Mouse (Mus musculus): ENCODE results near the gene Fau. TPM values are rescaled to one million over a fixed set of nuclear protein-coding genes. Genes with fewer than 3 reads are reported as not detected.

Gene Fau
- polyA plus RNA-seq, 1 experiment, result 1,267 TPM

Other genes starting within 250 kb of the Fau start
- gene Frmd8, start 182.6 kb upstream of the Fau start, polyA plus RNA-seq (2012; rRNA removed), result 24.6 and 48.3 TPM in 2 replicates
- gene Slc25a45, start 180.0 kb upstream of the Fau start, polyA plus RNA-seq (2012; rRNA removed), result 16.0 and 122 TPM in 2 replicates
- 1.1 and 2.1 TPM in 2 replicates for gene Tigd3, start 163.7 kb upstream of the Fau start, polyA plus RNA-seq (2012; rRNA removed)
- gene Dpf2, start 144.8 kb upstream of the Fau start, polyA plus RNA-seq (2012; rRNA removed), result 69.6 and 84.6 TPM in 2 replicates
- gene Cdc42ep2, start 133.0 kb upstream of the Fau start, polyA plus RNA-seq (2012; rRNA removed), result 20.1 and 26.0 TPM in 2 replicates
- gene Pola2, start 93.6 kb upstream of the Fau start, polyA plus RNA-seq (2012; rRNA removed), result 44.6 and 56.0 TPM in 2 replicates
- gene Slc22a20, start 71.7 kb upstream of the Fau start, polyA plus RNA-seq (2012; rRNA removed), result 0.05 TPM in 1 of 2 replicates, not detected in the other
- gene Capn1, start 41.9 kb upstream of the Fau start, polyA plus RNA-seq (2012; rRNA removed), result 102 and 120 TPM in 2 replicates
- 76.7 and 86.7 TPM in 2 replicates for gene Syvn1, start 11.3 kb upstream of the Fau start, polyA plus RNA-seq (2012; rRNA removed)
- 25.2 and 26.8 TPM in 2 replicates for gene Mrpl49, start 59 bp upstream of the Fau start, polyA plus RNA-seq (2012; rRNA removed)
- gene Znhit2, start 3.3 kb downstream of the Fau start, polyA plus RNA-seq (2012; rRNA removed), result 34.9 and 42.3 TPM in 2 replicates
- gene Tm7sf2, start 10.5 kb downstream of the Fau start, polyA plus RNA-seq (2012; rRNA removed), result 66.0 and 68.4 TPM in 2 replicates
- 77.1 and 79.7 TPM in 2 replicates for gene Vps51, start 19.4 kb downstream of the Fau start, polyA plus RNA-seq (2012; rRNA removed)
- gene Tmem262, start 22.2 kb downstream of the Fau start, polyA plus RNA-seq (2012; rRNA removed), result 0.37 and 0.38 TPM in 2 replicates
- gene Gm28374, start 24.4 kb downstream of the Fau start, polyA plus RNA-seq (2012; rRNA removed), result 0.50 TPM in 1 of 2 replicates, not detected in the other
- gene Zfpl1, start 27.1 kb downstream of the Fau start, polyA plus RNA-seq (2012; rRNA removed), result 79.9 and 96.7 TPM in 2 replicates
- gene Cdca5, start 27.1 kb downstream of the Fau start, polyA plus RNA-seq (2012; rRNA removed), result 11.6 and 15.7 TPM in 2 replicates
- 0.15 TPM in 1 of 2 replicates, not detected in the other for gene AC131692.1, start 36.6 kb downstream of the Fau start, polyA plus RNA-seq (2012; rRNA removed)
- gene Naaladl1, start 47.9 kb downstream of the Fau start, polyA plus RNA-seq (2012; rRNA removed), result 1,535 and 1,726 TPM in 2 replicates
- gene Sac3d1, start 60.8 kb downstream of the Fau start, polyA plus RNA-seq (2012; rRNA removed), result 21.4 and 24.2 TPM in 2 replicates
- 40.7 and 47.6 TPM in 2 replicates for gene Snx15, start 70.5 kb downstream of the Fau start, polyA plus RNA-seq (2012; rRNA removed)
- 123 and 147 TPM in 2 replicates for gene Batf2, start 83.1 kb downstream of the Fau start, polyA plus RNA-seq (2012; rRNA removed)
- gene Arl2, start 83.7 kb downstream of the Fau start, polyA plus RNA-seq (2012; rRNA removed), result 68.6 and 69.0 TPM in 2 replicates
- gene Majin, start 126.5 kb downstream of the Fau start, polyA plus RNA-seq (2012; rRNA removed), result 1.2 and 1.9 TPM in 2 replicates
- 0.48 and 0.70 TPM in 2 replicates for gene Gpha2, start 168.5 kb downstream of the Fau start, polyA plus RNA-seq (2012; rRNA removed)
- 38.1 and 44.0 TPM in 2 replicates for gene Ppp2r5b, start 178.0 kb downstream of the Fau start, polyA plus RNA-seq (2012; rRNA removed)
- 23.3 and 32.0 TPM in 2 replicates for gene Atg2a, start 183.8 kb downstream of the Fau start, polyA plus RNA-seq (2012; rRNA removed)
- gene Ehd1, start 218.9 kb downstream of the Fau start, polyA plus RNA-seq (2012; rRNA removed), result 142 and 291 TPM in 2 replicates
- gene Cdc42bpg, start 248.6 kb downstream of the Fau start, polyA plus RNA-seq (2012; rRNA removed), result 20.7 and 32.6 TPM in 2 replicates

All from large intestine, adult 2 months (tissue).